Mouse (Mus musculus): Measurements from ENCODE around the gene Ctnnbl1.

DNA sequence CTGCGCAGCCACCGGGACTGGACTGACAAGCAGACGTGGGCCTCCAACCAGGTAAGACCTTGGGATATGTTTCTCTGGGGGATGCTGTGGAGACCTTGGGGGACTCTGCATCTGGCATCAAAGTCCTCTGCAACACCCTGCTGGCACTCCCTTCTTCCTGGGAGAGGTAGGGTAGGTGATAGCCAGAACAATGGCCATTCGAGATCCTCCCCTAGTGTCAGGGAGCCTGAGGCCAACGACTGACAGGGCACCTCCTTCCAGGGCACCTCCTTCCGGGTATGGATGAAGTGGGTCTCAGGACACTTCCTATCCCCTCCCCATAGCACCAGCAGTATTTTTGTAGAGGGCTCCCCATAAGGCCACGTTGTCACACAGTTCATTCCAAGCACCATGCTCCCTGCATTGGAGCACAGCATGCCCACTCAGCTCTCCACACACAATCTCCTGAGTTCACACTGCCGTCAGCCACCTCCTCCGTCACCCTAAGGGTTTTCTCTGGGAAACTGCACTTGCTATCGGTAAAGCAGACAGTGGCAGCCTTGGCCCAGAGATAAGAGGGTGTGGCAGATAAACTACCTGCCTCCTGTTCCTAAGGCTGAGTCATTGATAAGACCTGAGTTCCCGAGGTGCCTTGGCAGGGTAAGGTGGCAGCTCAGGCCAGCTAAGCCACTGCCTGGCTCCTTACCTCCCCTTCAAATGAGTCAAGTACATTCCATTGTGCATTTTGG, 198.4 kb downstream of the Ctnnbl1 start:
- TF ChIP-seq CTCF (IDR thresholded peaks at IDR 0.05; ENCODE audit: low read depth) (no peak), EP300 (IDR thresholded peaks at IDR 0.05; ENCODE audit: low read depth) (no peak)

Measured in heart, postnatal 0 days (tissue).